In the genomic region with DNA sequence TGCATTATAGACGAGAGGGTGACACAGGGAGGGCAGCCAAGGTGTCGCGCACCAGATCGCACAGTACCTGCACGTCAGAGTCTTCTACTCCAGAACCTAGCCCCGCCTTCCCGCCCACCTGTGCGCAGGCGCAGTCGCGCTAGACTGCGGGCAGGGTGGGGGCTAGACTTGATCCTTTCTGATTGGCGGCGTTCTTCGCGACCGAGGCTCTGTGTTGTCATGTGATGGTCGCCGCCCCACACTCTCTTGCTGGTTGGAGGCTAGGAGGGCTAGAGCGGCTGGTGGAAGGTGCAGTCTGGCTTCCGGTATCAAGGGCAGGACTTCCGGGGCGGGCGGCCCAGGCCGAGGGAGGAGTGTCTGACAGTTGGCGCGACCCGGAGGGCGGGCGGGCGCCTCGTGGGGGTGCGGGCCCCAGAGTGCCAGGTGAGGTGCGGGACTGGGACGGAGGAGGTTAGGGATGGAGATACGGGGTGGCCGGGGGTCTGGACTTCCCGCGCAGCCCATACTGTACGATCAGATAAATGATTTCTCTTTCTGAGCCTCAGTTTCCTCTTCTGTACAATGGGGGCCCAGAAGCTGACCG, we compare ENCODE assay signal across 7 mouse cellular contexts. TPM values are rescaled to one million over a fixed set of nuclear protein-coding genes. Genes with fewer than 3 reads are reported as not detected.
DNase-seq lines count a peak whose midpoint lies in the region; ATAC-seq lines count a peak whose summit lies in the region.

A gene (minus strand): TSS at position 288 of the 583 bp plus-strand sequence.
A gene (plus strand): TSS at position 303 of the 583 bp plus-strand sequence.

- ATAC-seq in intestine, embryonic 15.5 days: peak; percentile 100

- H3K27me3 ChIP-seq in intestine, embryonic 15.5 days (replicated peaks): no peaks in the 10 kb centered on the region
- no peaks in the 10 kb centered on the region for H3K27me3 ChIP-seq in midbrain, embryonic 10.5 days (ENCODE audit: low read depth, poor library complexity, severe bottlenecking)

- under 1% methylated on average over 41 of the region's 41 CpGs for WGBS in intestine, embryonic 15.5 days
- 0% methylated on average over 41 of the region's 41 CpGs for WGBS in midbrain, embryonic 10.5 days

- peak; percentile 96 for DNase-seq in adrenal gland, adult 2 months
- peak; percentile 89 for DNase-seq in embryo, embryonic 11.5 days (ENCODE audit: low read depth, low spot score)
- peak; percentile 86 to 92 for DNase-seq in gastrocnemius, postnatal 36 days
- DNase-seq in left cerebral cortex, postnatal 25 days (ENCODE audit: low spot score in 2 of 2): peak; percentile 97 to 99
- DNase-seq in midbrain, embryonic 10.5 days (ENCODE audit: low spot score): peak; percentile 97
- DNase-seq in right cerebral cortex, postnatal 4 days: peak; percentile 92

- H3K4me1 ChIP-seq in intestine, embryonic 15.5 days (replicated peaks): no peaks in the 10 kb centered on the region; the same call in 1 of the 2 replicates
- H3K4me1 ChIP-seq in midbrain, embryonic 10.5 days: peaks cover 30% of the 10 kb centered on the region

- peak within 1 kb of the TSS; percentile 70 for H3K4me3 ChIP-seq in intestine, embryonic 15.5 days (replicated peaks)
- peak within 1 kb of the TSS; percentile 84 for H3K4me3 ChIP-seq in midbrain, embryonic 10.5 days

- H3K4me2 ChIP-seq in intestine, embryonic 15.5 days (replicated peaks): peak within 1 kb of the TSS; percentile 72

- no peaks in the 10 kb centered on the region for H3K36me3 ChIP-seq in intestine, embryonic 15.5 days
- H3K36me3 ChIP-seq in midbrain, embryonic 10.5 days: peaks cover 20% of the 10 kb centered on the region

- H3K9me3 ChIP-seq in intestine, embryonic 15.5 days: no peaks in the 10 kb centered on the region
- no peaks in the 10 kb centered on the region for H3K9me3 ChIP-seq in midbrain, embryonic 10.5 days (replicated peaks)

- peak within 1 kb of the TSS; percentile 48; the same call in 1 of the 2 replicates for H3K27ac ChIP-seq in intestine, embryonic 15.5 days
- H3K27ac ChIP-seq in midbrain, embryonic 10.5 days (replicated peaks): peak within 1 kb of the TSS; percentile 84

- intact Hi-C loops in gastrocnemius, postnatal 36 days (cut with DNase I): no loop called here
- intact Hi-C loops in left cerebral cortex, postnatal 25 days (cut with DNase I): no loop called here

- peak within 1 kb of the TSS; percentile 68 for H3K9ac ChIP-seq in intestine, embryonic 15.5 days

RNA-seq across cellular contexts. Expression of the first gene that starts in this region (rescaled TPM):
- 100 to 1,000 TPM; 111 to 179 TPM for total RNA-seq in adrenal gland, adult 2 months (2021)
- 202 and 253 TPM in 2 replicates for polyA plus RNA-seq in adrenal gland, adult 2 months (2012; rRNA removed)
- 10 to 100 TPM; 12.6 to 13.6 TPM for total RNA-seq in gastrocnemius, postnatal 36 days (2021)
- 64.5 and 65.0 TPM in 2 replicates for polyA plus RNA-seq in intestine, embryonic 15.5 days (2015; fragmentation: Nextera tagmentation; extraction: Ambion mirVana)
- 100 to 1,000 TPM; 877 to 885 TPM for total RNA-seq in left cerebral cortex, postnatal 25 days (2021)
- 52.0 and 61.2 TPM in 2 replicates for polyA plus RNA-seq in midbrain, embryonic 10.5 days (2016; fragmentation: Nextera tagmentation; extraction: Ambion mirVana)

RNA-seq across cellular contexts. Expression of the second gene that starts in this region (rescaled TPM):
- total RNA-seq in adrenal gland, adult 2 months (2021): 10 to 100 TPM; 12.8 to 15.9 TPM
- polyA plus RNA-seq in adrenal gland, adult 2 months (2012; rRNA removed): 22.5 and 27.7 TPM in 2 replicates
- total RNA-seq in gastrocnemius, postnatal 36 days (2021): 100 to 1,000 TPM in 1 of 2 experiments, 10 to 100 TPM in 1; 96.8 to 127 TPM
- polyA plus RNA-seq in intestine, embryonic 15.5 days (2015; fragmentation: Nextera tagmentation; extraction: Ambion mirVana): 21.7 and 24.1 TPM in 2 replicates
- total RNA-seq in left cerebral cortex, postnatal 25 days (2021): 10 to 100 TPM; 26.4 to 27.8 TPM
- polyA plus RNA-seq in midbrain, embryonic 10.5 days (2016; fragmentation: Nextera tagmentation; extraction: Ambion mirVana): 37.3 and 39.3 TPM in 2 replicates

Comparison
In these comparisons a context has a peak if more than half of its experiments do, and no peak if none do; other contexts are left out.
1. Peak in every context shown above with its lines: DNase-seq, ATAC-seq, H3K4me3 ChIP-seq and H3K27ac ChIP-seq.
2. RNA of the first gene that starts in this region (total RNA-seq): 877 to 885 TPM in left cerebral cortex, postnatal 25 days and 111 to 179 TPM in adrenal gland, adult 2 months; 12.6 to 13.6 TPM in gastrocnemius, postnatal 36 days; every median in the first group is over 4 times any median in the second.
3. RNA of the first gene that starts in this region (total RNA-seq): 877 to 885 TPM in left cerebral cortex, postnatal 25 days; 111 to 179 TPM in adrenal gland, adult 2 months; every median in the first group is over 4 times any median in the second.